Mouse (Mus musculus) ES-E14 (cell line): ENCODE measurements around the gene Sv2b.

Experiments used
- CHD2 ChIP-seq: IDR thresholded peaks from 2 replicates; pipeline ENCODE4 v1.6.1; 2014; ENCODE audit warnings: mild to moderate bottlenecking, low read depth, low read length, inconsistent platforms
- HCFC1 ChIP-seq: IDR thresholded peaks from 2 replicates; pipeline ENCODE4 v1.6.1; 2012; ENCODE audit warnings: low read length, inconsistent platforms, borderline replicate concordance; ENCODE audit not compliant: insufficient read depth
- MAFK ChIP-seq: IDR thresholded peaks from 2 replicates; pipeline ENCODE4 v1.6.1; 2014; ENCODE audit warnings: mild to moderate bottlenecking, low read depth, low read length, inconsistent platforms; ENCODE audit not compliant: insufficient read depth
- ZC3H11A ChIP-seq: IDR thresholded peaks from 2 replicates; pipeline ENCODE4 v1.6.1; 2012; ENCODE audit warnings: low read depth, mild to moderate bottlenecking, inconsistent platforms, low read length, borderline replicate concordance
- ZNF384 ChIP-seq: IDR thresholded peaks from 2 replicates; pipeline ENCODE4 v1.6.1; 2012; ENCODE audit warnings: low read depth, low read length, inconsistent platforms

DNA sequence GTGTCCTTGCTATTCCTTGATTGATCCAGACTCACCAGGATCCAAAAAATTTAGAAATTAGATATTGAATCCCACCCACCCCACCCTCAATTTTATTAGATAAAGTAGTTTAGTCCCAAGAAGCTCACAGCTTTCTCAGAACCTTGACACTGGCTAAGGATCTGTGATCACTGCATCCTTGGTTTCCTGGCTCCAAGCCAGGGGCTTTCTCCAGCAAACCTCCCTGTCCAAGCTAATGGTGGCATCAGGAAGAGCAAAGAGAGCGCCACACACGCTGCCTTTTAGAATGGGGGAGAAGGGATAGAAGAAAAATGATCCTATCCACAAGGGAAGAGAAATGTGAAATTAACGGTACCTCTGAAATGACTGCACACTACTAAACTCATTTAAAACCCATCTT, 141.6 kb downstream of the Sv2b start:
- TF ChIP-seq MAFK (no peak), ZNF384 (no peak), ZC3H11A (no peak), CHD2 (no peak), HCFC1 (no peak)
